Mouse (Mus musculus): Measurements from ENCODE around the gene Inpp5f.
"Not testable (repeated sequence)": the region's sequence is repeated elsewhere in the genome, so short reads cannot be mapped to it uniquely, and the experiment has no call there.

The Inpp5f gene

DNA sequence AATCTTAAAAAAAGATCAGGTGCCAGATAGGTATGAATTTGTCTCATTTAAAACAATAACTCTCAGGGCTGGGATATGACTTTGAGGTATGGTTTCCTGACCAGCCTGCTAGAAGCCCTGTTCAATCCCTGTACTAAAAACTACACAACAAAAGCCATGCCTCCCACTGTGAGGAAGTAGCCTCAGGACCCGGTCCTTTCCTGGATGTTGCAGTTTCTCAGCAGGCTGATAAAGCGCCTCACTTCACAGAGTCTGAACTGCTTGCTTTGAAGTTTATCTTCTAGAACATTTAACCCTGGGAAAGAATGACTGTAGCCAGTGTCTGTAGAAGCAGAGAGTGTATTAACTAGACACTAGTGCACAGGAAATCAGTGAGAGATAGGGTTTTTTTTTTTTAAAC, 57.7 kb downstream of the Inpp5f start:
- peak; percentile 18 for DNase-seq

DNA sequence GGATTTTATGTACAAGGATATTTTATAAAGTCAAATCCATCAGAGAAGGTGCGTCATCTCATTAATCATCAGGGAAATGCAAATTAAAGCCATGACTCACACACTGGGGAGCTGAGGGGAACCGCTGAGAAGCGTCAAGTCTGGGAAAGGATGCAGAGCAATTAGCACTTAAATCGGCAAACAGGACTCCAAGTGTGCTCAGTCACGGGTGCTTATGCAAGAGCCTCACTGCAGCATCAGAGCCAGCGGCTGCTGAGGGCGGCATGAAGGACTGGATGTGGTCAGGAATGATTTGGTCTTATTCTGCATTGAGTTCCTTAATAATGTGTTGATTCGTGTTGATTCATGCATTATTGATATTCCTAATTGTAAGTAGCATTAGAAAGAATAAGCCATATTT, 60.8 kb downstream of the Inpp5f start:
- DNase-seq, result peak; percentile 56

DNA sequence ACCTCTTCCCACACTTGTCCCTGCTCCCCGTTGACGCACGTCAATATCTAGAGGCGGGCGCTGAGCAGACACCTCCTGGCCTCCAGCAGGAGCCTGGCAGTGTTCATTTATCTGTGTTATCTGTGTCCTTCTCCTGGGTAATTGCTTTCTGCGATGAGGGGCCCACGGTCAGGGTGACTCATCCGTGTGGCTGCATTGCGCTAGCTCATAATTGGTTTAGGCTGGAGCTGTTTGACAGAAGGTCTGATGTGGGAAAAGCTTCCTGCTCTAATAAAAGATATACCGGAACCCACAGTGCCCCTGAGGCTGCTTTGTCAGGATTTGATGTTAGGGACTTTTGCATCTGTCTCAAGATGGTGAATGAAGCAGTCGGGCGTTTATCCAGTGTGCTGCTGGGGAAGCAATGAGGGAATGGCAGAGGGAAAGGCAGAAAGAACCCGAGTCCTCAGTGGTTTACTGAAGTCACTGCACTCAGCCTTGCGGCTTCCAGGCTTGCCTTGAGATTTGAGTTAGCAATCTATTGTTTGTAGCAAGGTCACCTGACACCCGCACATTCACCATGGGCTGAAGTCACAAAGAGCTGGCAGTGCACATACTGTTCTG, 61.4 kb downstream of the Inpp5f start:
- DNase-seq, result peak; percentile 68

DNA sequence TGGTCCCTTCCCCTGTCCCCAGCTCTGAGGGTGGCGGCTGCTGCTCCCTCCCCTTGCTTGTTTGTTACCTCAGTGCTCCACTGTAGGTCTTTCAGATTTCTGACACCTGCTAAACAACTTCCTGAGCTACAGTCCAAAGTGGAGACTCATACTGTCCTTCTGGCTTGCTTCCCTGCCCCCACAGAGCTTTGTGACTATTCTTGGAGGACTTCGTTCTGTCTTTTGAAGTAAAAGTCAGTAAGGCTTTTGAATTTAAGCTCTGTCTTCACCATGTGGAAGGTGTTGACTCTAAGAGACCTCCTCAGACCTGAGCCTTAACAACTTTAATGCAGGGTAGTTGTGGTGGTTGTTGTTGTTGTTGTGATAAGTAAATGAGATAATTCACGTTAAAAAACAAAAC, 67.4 kb downstream of the Inpp5f start:
- DNase-seq, result no peak

DNA sequence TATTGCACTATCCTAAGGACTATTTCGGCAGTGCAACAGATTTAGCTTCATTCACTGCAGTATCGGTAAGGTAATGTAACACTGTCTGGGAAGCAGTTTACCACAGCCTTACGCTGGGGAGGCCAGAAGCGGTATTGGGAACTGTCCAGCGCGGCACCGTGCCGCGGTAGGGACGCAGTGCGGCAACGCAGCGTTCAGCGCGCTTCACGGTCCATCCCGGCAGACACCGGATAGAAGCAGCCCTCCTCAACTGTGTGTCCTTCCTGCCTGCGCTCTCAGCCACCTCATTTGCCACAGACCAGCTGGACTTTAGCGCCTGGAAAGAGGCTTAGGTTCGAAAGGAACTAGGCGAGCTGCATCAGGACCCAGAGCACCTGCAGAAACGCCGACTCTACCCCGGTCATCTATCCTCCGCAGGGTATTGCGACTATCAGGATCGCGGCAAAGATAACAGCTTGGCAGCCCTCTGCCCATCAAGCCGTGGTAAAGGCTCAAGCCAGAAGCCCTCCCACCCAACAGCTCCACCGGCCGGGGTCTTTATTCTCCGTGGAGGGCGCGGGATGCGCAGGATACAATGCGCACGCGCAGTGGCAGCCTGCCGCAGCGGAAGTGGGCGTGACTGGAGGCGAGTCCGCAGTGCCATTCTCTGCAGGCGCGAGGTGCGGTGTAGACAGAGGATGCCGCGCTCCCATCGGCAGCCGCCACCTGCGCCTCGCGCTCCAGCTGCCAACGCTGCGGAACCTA, 76.9 kb downstream of the Inpp5f start:
- peak; percentile 89 for DNase-seq

GRCm38 (mm10) chr7:128689347-128689746, 78.2 kb downstream of the Inpp5f start:
- DNase-seq, result no peak

DNA sequence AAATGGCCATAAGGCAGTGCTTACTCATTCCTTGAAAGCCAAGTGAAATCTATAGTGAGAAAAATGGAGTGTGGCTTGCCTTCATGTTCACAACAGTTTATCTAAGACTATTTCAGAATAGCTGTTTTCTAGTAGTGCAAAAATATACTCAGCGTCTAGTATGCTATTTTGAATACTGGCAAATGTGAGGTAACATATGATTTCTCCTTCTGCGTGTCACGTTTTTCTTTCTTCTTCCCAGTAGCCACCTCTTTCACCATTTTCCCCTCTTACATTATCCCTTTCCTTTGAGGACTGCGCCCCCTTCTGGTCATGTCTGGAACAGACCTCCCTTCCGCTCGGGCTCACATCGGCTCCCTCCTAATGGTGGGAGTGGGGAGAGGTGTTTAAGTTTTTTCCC, 78.9 kb downstream of the Inpp5f start:
- DNase-seq, result peak; percentile 82

DNA sequence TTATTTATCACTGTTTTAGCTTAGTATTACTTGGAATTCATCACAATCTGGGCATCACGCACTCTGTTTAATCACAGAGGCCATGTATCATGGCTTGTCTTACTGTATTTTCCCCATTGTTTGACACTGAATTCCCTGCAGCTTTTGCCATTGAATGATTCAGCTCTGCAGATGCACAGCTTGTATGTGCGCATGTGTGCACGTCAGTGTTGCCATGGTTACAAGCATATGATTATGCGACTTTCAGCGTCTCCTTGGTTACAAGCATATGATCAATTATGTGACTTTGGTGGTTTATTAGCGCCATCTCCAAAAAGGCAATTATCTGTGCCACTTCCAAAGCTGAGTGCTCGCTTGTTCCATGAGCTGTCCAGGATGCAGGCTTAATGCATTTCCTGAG, 79.7 kb downstream of the Inpp5f start:
- DNase-seq, result peak; percentile 64

GRCm38 (mm10) chr7:128692163-128692562, 81.0 kb downstream of the Inpp5f start:
- no peak for DNase-seq

DNA sequence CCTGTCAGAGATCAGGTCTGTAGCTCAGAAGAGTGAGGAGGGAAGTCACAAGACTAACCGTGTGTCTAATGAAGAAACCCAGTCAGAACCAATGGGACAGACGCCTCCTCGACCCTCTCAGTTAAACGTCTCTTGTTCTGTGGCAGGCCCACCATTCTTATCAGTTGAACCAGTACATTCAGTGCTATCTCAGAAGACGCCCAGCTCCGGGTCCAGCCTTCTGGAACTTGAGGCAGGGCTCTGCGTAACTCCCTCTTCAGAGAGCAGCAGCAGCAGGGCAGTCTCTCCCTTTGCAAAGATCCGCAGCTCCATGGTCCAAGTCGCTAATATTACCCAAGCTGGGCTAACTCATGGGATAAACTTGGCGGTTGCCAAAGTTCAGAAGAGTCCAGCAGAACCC, 83.7 kb downstream of the Inpp5f start:
- DNase-seq, result no peak

- not testable (repeated sequence) for DNase-seq
These were observed 88.8 kb downstream of the Inpp5f start for GRCm38 (mm10) chr7:128699959-128700358.

DNA sequence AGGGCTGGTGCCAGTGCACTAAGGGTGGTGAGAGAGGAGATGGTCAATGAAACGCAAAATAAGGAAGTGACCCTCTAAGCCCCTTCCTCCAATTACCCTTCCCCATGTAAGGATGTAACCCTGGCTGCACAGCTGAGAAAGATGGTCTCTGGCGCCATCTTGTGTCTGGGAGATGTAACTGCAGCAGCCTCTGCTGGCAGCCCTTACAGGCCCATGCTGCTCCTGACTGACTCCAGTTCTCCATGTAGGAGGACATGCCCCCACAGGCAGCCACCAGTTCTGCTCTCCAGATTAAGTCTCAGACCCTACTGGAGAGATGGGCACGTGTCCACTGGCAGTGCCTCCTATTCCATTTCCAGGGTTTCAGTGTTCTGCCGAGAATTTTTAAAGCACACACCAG, 94.6 kb downstream of the Inpp5f start:
- peak; percentile 74 for DNase-seq

- no peak for DNase-seq
These were observed 106.9 kb downstream of the Inpp5f start for GRCm38 (mm10) chr7:128717991-128718390.

DNA sequence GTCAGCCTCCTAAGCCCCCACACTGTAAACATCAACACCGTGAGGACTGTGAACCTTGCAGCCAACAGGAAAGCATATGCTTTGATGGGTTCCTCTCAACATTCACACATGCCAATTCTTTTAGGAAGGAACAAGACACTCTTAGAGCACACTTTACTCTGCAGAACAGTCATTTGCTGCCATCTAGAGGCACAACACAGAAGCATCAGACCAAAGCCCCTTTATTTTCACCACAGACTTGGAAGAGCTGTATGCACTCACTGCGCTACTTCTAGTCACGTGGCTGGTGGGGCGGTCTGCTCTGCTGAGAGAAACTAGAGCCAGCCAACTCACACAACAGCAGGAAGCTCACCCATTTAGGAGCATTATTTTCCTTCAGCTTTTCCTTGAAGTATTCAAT, 113.6 kb downstream of the Inpp5f start:
- peak; percentile 68 for DNase-seq

GRCm38 (mm10) chr7:128725189-128725588, 114.1 kb downstream of the Inpp5f start:
- no peak for DNase-seq

- DNase-seq, result no peak
These were observed 115.9 kb downstream of the Inpp5f start for GRCm38 (mm10) chr7:128726999-128727398.

- no peak for DNase-seq
These were observed 116.6 kb downstream of the Inpp5f start for GRCm38 (mm10) chr7:128727701-128728100.

DNA sequence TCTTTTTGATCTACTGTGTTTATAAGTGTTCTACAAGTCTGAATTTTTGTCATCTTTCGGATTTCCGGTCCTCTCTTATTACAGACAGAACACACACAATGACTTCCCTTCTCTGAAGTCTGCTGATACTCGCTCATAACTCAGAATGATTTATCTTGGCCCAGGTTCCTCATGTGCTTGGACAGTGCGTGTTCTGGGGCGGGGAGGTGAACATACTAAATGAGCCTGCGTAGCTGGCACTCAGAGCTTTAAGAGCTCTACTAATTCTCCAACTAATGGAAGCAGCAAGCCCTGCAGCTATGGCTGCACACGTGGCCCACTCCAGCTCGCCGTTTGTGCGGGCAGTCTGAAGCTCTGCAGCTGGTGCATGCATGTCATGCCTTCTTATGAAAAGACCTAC, 117.6 kb downstream of the Inpp5f start:
- no peak for DNase-seq

GRCm38 (mm10) chr7:128731585-128731984, 120.5 kb downstream of the Inpp5f start:
- no peak for DNase-seq

DNA sequence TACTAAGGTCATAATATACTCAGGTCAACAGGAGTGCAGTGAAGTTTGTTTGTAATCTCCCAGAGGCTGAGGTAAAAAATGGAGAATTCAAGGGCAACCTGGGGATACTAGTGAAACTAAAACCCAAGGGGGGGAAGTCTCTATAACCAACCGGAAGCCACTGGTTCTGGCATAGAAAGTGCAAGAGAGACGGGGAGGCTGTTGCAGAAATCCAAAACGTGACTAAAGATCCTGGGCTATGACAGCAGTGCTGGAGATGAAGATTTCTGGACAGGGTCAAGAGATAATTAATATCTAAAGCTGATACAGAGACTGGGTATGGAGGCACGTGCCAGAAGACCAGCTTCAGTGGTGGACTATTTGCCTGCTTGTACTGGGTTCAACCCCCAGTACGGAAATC, 126.9 kb downstream of the Inpp5f start:
- no peak for DNase-seq

GRCm38 (mm10) chr7:128739116-128739461, 128.0 kb downstream of the Inpp5f start:
- peak; percentile 5 for DNase-seq

- DNase-seq, result no peak
These were observed 128.5 kb downstream of the Inpp5f start for GRCm38 (mm10) chr7:128739462-128740277.

DNA sequence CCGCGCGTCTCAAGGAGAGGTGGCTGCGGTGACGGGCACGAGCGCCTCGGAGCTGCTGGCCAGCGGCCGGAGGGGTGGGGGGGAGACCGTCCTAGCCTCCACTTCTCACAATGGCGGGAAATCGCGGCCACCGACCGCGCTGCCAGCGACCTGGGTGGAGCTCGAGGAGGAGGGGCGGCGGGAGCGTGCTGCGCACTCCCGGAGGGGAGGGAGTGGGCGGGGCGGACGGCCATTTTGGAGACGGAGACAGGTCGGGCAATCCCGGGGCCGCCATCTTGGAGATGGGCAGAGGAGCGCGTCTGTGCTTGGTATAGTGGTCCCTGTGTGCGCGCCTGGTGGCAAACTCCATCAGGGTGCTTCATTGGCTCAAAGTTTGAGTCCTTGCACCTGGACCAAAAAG, 129.2 kb downstream of the Inpp5f start, which contains the start of gene Mcmbp:
TSS of gene Mcmbp (minus strand) at position 162 of the 400 bp plus-strand sequence.
- DNase-seq, result peak; percentile 98

DNA sequence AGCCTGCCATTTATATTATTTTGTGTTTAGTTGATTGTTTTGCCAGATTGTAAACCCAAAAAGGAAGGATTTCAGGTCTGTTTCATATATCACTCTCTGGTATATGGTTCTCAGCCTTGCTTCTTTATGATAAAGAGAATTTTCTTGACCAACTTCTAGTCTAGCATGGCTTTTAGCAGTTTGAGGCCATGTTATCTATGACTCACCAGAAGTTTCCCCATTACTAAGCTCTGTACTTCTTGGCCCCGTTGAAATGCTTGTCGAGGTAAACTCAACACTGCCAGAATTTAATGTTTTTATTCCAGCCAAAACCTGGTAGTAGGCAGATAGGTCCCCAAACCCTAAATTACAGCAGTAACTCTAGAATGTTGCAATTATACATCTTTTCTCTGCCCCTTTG, 132.8 kb downstream of the Inpp5f start:
- no peak for DNase-seq

Measured in embryo, embryonic 11 days (tissue).